Mouse (Mus musculus): ENCODE results near the gene 1700080O16Rik.

1700080O16Rik gene

DNA sequence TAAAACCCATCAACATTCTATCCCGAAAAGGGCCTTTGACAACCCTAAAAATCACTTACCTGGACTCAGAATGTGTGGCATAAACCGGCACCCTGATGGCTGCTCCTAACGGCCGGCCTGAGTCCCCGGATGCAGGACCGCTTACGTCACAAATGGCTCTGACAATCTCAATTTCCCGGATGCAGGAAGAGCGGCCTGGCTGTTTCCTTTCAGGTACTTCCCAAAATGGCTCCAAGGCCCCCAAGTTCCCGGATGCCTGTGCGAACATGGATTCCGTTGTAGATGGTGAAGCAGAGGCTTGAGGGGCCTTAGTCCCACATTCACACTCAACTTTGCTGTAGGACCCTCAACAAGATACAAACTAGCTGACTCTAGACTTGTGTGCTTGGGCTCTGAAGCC, at the start of gene 1700080O16Rik:
Gene 1700080O16Rik (minus strand): TSS at position 101 of the 400 bp plus-strand sequence.
- no peak for DNase-seq (ENCODE audit: low read depth, low spot score)

DNA sequence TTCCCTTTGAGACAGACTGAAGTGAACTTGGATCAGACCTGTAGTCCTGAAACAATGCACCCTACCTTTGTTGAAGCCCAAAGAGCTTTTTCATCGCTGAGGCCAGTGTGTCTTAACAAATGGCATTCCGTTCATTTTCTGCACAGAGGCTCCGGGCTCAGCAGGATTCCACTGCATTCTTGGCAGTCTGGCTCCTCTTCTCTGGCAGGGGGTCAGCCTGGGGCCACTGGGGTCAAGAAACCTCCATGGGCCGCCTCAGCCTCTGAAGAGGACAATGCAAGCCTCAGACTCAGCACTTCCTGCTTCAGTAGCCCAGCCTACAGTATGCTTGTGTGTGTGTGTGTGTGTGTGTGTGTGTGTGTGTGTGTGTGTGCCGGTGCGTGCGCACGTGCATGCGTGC, 45.1 kb upstream of the 1700080O16Rik start:
- DNase-seq (ENCODE audit: low read depth, low spot score), result no peak

DNA sequence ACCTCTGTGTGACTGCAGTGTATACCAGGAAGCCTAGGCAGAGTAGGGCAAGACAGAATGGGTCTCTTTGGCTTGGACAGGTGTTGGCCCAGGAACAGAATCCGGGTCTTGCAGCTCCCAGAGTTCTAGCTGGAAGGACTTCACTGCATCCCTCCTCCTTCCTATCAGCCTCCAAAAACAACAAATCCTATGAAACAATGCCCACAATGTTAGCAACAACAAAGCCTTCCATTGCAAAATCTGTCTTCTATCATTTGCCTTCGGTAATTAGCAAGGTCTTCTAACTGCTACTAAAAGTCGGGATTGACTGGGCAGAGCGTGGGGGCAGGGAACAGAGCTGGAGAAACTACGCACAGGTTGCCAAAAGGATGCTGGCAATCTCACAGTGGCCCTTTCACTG, 27.5 kb upstream of the 1700080O16Rik start:
- no peak for DNase-seq (ENCODE audit: low read depth, low spot score)

DNA sequence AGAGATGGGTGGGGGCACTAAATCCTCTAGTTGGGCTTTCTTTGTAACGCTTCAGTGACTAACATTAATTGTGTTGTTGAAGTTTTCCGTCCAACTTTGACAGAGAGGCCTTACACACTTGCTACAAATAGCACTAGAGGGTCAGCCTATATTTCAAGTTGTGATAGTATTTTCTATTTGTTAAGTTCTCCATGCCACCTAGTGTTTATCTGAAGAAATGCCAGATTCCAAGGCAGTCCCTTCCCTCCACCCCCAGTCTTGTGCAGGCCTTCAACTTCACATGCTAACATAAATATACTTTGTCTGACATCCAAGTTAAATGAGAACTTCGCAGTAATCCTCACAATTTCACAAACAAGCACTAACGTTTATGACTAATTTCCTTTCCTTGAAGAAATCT, 26.9 kb upstream of the 1700080O16Rik start:
- DNase-seq (ENCODE audit: low read depth, low spot score), result no peak

DNA sequence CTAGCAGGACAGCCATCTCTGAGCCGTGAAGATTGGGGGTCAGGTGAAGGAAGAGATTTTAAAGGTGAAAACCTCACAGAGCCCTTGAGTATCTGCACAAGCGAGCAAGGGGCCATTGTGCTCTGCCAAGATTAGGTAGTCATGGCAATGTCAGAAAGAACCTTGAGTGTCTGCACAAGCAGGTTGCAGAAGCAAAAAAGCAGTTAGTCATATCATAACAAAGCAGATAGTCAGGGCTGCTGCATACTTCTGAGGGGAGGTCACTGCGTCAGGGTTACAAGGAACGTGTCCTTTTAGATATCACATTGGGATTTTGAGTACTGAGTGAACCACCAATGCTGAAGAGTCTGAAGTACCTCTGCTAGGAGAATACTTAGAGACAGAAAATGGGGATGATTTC, 3.8 kb upstream of the 1700080O16Rik start:
- DNase-seq (ENCODE audit: low read depth, low spot score), result no peak

DNA sequence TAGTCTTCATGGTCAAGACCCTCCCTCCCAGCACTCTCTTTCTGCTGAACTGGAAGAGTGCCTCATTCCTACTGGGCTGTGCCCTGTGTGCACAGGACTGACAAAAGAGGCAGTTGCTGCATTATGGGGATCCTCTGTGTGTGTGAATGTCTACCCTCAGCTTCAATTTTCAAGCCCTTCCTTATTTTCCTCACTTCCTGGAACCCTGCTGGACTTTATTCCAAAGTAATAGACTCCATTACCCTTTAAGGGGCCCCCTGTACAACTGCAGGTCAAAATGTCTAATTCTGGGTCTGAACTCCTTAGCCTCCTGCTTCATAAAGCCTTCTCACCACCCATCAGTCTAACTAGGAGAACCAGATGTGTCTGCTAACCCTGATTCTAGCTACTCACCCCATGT, 2.0 kb upstream of the 1700080O16Rik start:
- no peak for DNase-seq (ENCODE audit: low read depth, low spot score)

DNA sequence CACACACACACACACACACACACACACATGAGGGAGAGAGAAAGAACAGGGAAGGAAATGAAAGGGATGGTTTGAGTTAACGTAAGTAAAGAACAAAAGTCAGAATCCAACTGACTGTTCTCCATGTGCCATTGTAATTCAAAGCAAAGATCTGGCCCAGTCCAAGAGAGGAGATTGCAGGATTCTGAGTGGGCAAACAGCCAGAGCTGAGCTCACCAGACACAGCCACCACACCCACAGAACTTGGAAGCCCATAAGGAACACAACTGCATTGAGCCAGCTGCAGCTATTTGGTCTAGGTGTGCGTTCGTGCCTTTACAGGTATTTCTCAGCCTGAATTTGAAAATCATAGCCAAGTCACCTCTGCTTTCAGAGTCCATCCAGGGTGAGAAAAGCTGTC, 24.5 kb downstream of the 1700080O16Rik start:
- DNase-seq (ENCODE audit: low read depth, low spot score), result no peak

DNA sequence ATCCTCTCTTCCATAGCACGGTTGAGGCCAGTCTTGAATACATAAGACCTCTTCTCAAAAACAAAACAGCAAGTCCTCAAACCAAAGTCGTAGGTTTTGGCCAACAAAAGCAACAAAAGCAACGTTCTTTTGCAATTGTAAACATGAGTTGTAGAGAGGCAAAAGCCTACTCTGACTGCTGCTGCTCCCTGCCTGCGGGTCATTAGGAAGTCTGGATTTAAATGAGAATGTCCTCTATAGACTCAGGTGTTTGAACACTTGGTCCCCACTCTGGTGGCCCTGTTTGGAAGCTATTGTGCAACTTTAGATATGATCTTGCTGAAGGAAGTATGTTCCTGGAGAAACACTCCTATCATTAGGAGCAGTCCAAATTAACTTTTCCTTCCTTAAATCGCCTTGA, 34.5 kb downstream of the 1700080O16Rik start:
- DNase-seq (ENCODE audit: low read depth, low spot score), result no peak

DNA sequence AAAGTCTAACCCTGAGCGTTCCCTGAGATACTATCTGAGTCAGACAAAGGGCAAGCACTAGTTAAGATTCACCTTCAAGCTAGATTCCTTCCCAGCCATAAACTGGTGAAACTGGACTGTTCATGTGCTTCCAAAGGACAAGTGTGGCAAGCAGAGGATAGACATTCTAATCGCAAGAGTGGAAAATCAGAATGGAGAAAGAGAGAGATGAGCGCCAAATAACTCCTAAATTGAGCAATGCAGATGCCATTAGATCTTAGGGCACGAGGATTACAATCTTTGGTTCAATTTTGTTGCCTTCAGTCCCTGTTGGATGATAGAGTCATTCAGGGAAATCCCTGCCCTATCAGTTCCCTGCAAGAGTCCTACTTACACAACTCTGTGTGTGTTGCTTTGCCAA, 53.5 kb downstream of the 1700080O16Rik start:
- no peak for DNase-seq (ENCODE audit: low read depth, low spot score)

All from telencephalon, adult 2 months (tissue).